Mouse (Mus musculus) CD4-positive, CD25-positive, alpha-beta regulatory T cell, adult 9 weeks (primary cell): ENCODE data around the gene Olfr854. TPM values are rescaled to one million over a fixed set of nuclear protein-coding genes. Genes with fewer than 3 reads are reported as not detected.

Experiments
- polyA plus RNA-seq: library from polyadenylated mRNA; unstranded; fragments of 100-300 nt; shearing (Covaris generic); gene quantifications from one replicate; pipeline ENCODE4 v1.2.1, GENCODE M21; 2017

Gene Olfr854
- polyA plus RNA-seq = not detected

GRCm38 (mm10) chr9:19567282-19567681 is at the start of gene Olfr854:
Gene Olfr854, minus strand, starts transcription at chr9:19567382.

GRCm38 (mm10) chr9:19582317-19582716 is 15.1 kb upstream of the Olfr854 start, which contains the start of gene Olfr855:
Gene Olfr855, plus strand, starts transcription at chr9:19582617.

GRCm38 (mm10) chr9:19540976-19541375 is 26.2 kb downstream of the Olfr854 start, which contains the start of gene Olfr853:
Gene Olfr853, minus strand, starts transcription at chr9:19541076.

Other genes starting within 250 kb of the Olfr854 start
- gene Olfr845, start 230.9 kb downstream of the Olfr854 start, polyA plus RNA-seq = not detected
- gene Olfr846, start 203.4 kb downstream of the Olfr854 start, polyA plus RNA-seq = not detected
- not detected for gene Olfr847, start 188.7 kb downstream of the Olfr854 start, polyA plus RNA-seq
- gene Olfr849, start 127.1 kb downstream of the Olfr854 start, polyA plus RNA-seq = not detected
- gene Olfr850, start 89.1 kb downstream of the Olfr854 start, polyA plus RNA-seq = not detected
- not detected for gene Olfr851, start 74.1 kb downstream of the Olfr854 start, polyA plus RNA-seq
- gene Olfr853, start 26.3 kb downstream of the Olfr854 start, polyA plus RNA-seq = not detected
- not detected for gene Olfr855, start 15.2 kb upstream of the Olfr854 start, polyA plus RNA-seq
- 39.7 TPM for gene Zfp317, start 54.7 kb upstream of the Olfr854 start, polyA plus RNA-seq
- not detected for gene Olfr857, start 142.1 kb upstream of the Olfr854 start, polyA plus RNA-seq
- not detected for gene Olfr58, start 212.9 kb upstream of the Olfr854 start, polyA plus RNA-seq
- not detected for gene Olfr859, start 237.5 kb upstream of the Olfr854 start, polyA plus RNA-seq